Mouse (Mus musculus): ENCODE data around the gene Smg6.
"Not testable (repeated sequence)": the region's sequence is repeated elsewhere in the genome, so short reads cannot be mapped to it uniquely, and the experiment has no call there.

- TF ChIP-seq POLR2A (IDR thresholded peaks at IDR 0.05; ENCODE audit: low read depth, low read length); CTCF (IDR thresholded peaks at IDR 0.05; ENCODE audit: extremely low read depth, insufficient read length, insufficient replicate concordance, low read depth, low read length): not testable (repeated sequence)
These were observed 249.0 kb downstream of the Smg6 start for GRCm38 (mm10) chr11:75174574-75174973.
